Comparison of ENCODE assay signal across 20 mouse cellular contexts in genomic region chr14:105999801-106000200, GRCm38 (mm10).
A peak's percentile ranks its signal among the peaks of the same experiment; 100 is the strongest.
DNase-seq lines count a peak whose midpoint lies in the region; ATAC-seq lines count a peak whose summit lies in the region.
"Had no signal": no experiment of that assay in that cellular context is flagged by ENCODE, and none has a peak within 500 bp of the region (broad histone marks: within the 10 kb centered on the region; RNA-seq: fewer than 3 reads in every experiment).

No protein-coding gene starts in this region.

- no peaks in the 10 kb centered on the region for H3K4me1 ChIP-seq in kidney, embryonic 14.5 days (ENCODE audit: control insufficient read depth, insufficient read depth, low read length)
- H3K4me1 ChIP-seq: embryonic facial prominence, embryonic 12.5 days; forebrain, embryonic 12.5 days; heart, embryonic 15.5 days; hindbrain, embryonic 12.5 days; midbrain, embryonic 12.5 days had no signal

- H3K27ac ChIP-seq in kidney, embryonic 14.5 days (ENCODE audit: low read depth, low read length), result no peak overlapping the region
- H3K27ac ChIP-seq: embryonic facial prominence, embryonic 12.5 days; forebrain, embryonic 12.5 days; heart, embryonic 15.5 days; hindbrain, embryonic 12.5 days; liver, embryonic 14.5 days; midbrain, embryonic 12.5 days; stomach, postnatal 0 days had no signal

- H3K36me3 ChIP-seq in kidney, embryonic 14.5 days (ENCODE audit: control insufficient read depth, insufficient read depth, low read length), result no peaks in the 10 kb centered on the region
- H3K36me3 ChIP-seq: embryonic facial prominence, embryonic 12.5 days; forebrain, embryonic 12.5 days; heart, embryonic 15.5 days; hindbrain, embryonic 12.5 days; midbrain, embryonic 12.5 days had no signal

- no peak overlapping the region for H3K4me2 ChIP-seq in kidney, embryonic 14.5 days (replicated peaks; ENCODE audit: low read depth, low read length)
- H3K4me2 ChIP-seq: embryonic facial prominence, embryonic 12.5 days; forebrain, embryonic 12.5 days; heart, embryonic 15.5 days; hindbrain, embryonic 12.5 days; midbrain, embryonic 12.5 days had no signal

- H3K9ac ChIP-seq in kidney, embryonic 14.5 days (ENCODE audit: low read depth, low read length), result no peak overlapping the region
- H3K9ac ChIP-seq: embryonic facial prominence, embryonic 12.5 days; forebrain, embryonic 12.5 days; heart, embryonic 15.5 days; hindbrain, embryonic 12.5 days; liver, embryonic 14.5 days; midbrain, embryonic 12.5 days had no signal

- H3K9me3 ChIP-seq in kidney, embryonic 14.5 days (ENCODE audit: control insufficient read depth, low read length), result no peaks in the 10 kb centered on the region; the same call in 1 of the 2 replicates
- H3K9me3 ChIP-seq: embryonic facial prominence, embryonic 12.5 days; forebrain, embryonic 12.5 days; heart, embryonic 15.5 days; hindbrain, embryonic 12.5 days; midbrain, embryonic 12.5 days had no signal

- peak; percentile 98 for ATAC-seq in frontal cortex, adult (ENCODE audit: low TSS enrichment)
- ATAC-seq in kidney, embryonic 14.5 days (ENCODE audit: low FRiP score, low TSS enrichment), result peak; percentile 52; the same call in 1 of the 2 replicates

- no peak overlapping the region for H3K4me3 ChIP-seq in kidney, embryonic 14.5 days (ENCODE audit: low read length)
- H3K4me3 ChIP-seq: embryonic facial prominence, embryonic 12.5 days; forebrain, embryonic 12.5 days; heart, embryonic 15.5 days; hindbrain, embryonic 12.5 days; midbrain, embryonic 12.5 days had no signal

- WGBS in kidney, embryonic 14.5 days, result 54% methylated on average over 6 of the region's 6 CpGs

- no peak for DNase-seq in frontal cortex, postnatal 14 days (ENCODE audit: low spot score in 2 of 2)
- DNase-seq in right cerebral cortex, adult 18-20 months, result peak; percentile 16
- DNase-seq in right cerebral cortex, postnatal 25 days, result no peak
- DNase-seq in telencephalon, adult 2 months (ENCODE audit: low read depth, low spot score), result peak; percentile 50
- no peak for DNase-seq in urinary bladder, postnatal 14 days (ENCODE audit: low spot score)
- DNase-seq in lung, postnatal 4 days, result no peak
- DNase-seq: heart, adult 18-20 months; layer of hippocampus, adult 9-11 months; lung, postnatal 36 days; thymus, postnatal 36 days had no signal

- H3K27me3 ChIP-seq in kidney, embryonic 14.5 days (ENCODE audit: control insufficient read depth, insufficient read depth, low read length), result no peaks in the 10 kb centered on the region
- H3K27me3 ChIP-seq: CH12.LX; embryonic facial prominence, embryonic 12.5 days; forebrain, embryonic 12.5 days; heart, embryonic 15.5 days; hindbrain, embryonic 12.5 days; midbrain, embryonic 12.5 days had no signal

Comparison
In these comparisons a context has a peak if more than half of its experiments do, and no peak if none do; other contexts are left out.
1. DNase-seq: peak in right cerebral cortex, adult 18-20 months (single experiment) and telencephalon, adult 2 months (single experiment); none in frontal cortex, postnatal 14 days (0 of 2), right cerebral cortex, postnatal 25 days (single experiment), urinary bladder, postnatal 14 days (single experiment) and lung, postnatal 4 days (0 of 2).